Mouse (Mus musculus) liver, embryonic 13.5 days (tissue): ENCODE measurements at regions not wholly inside any gene's neighbourhood (a gene's known extent, or its start where the extent isn't known, plus 50 kb on each side); places are given as distances from the start of the nearest gene placed in this dataset.

Experiments used
- ATAC-seq: fragments of 200-750 bp; cut with Nextera tagmentation; 2 replicates; pipeline ENCODE4 v1.8.0; 2017; ENCODE audit warnings: low read depth, mild to moderate bottlenecking, moderate number of reproducible peaks, moderate library complexity
- DNase-seq: peaks from one replicate; pipeline ENCODE4 v3.0.0; 2022
- H3K27ac ChIP-seq: fragments of 300-500 bp; sonication (generic); 2 replicates; pipeline ENCODE4 v1.5.1; 2015; ENCODE audit warnings: moderate library complexity, mild to moderate bottlenecking, inconsistent platforms
- H3K27me3 ChIP-seq: fragments of 300-500 bp; sonication (generic); 2 replicates; pipeline ENCODE4 v1.6.1; 2015; ENCODE audit warnings: mild to moderate bottlenecking, inconsistent platforms
- H3K36me3 ChIP-seq: fragments of 300-500 bp; sonication (generic); 2 replicates; pipeline ENCODE4 v1.6.1; 2015; ENCODE audit warnings: mild to moderate bottlenecking, inconsistent platforms
- H3K4me1 ChIP-seq: fragments of 300-500 bp; sonication (generic); replicated peaks from 2 replicates; pipeline ENCODE4 v1.6.1; 2015; ENCODE audit warnings: inconsistent platforms
- H3K4me2 ChIP-seq: fragments of 300-500 bp; sonication (generic); 2 replicates; pipeline ENCODE4 v1.6.1; 2015; ENCODE audit warnings: inconsistent platforms, mild to moderate bottlenecking, moderate library complexity
- H3K4me3 ChIP-seq: fragments of 300-500 bp; sonication (generic); replicated peaks from 2 replicates; pipeline ENCODE4 v1.5.1; 2015; ENCODE audit warnings: mild to moderate bottlenecking, inconsistent platforms
- H3K9ac ChIP-seq: fragments of 300-500 bp; sonication (generic); 2 replicates; pipeline ENCODE4 v1.6.1; 2015; ENCODE audit warnings: mild to moderate bottlenecking, inconsistent platforms
- H3K9me3 ChIP-seq: fragments of 300-500 bp; sonication (generic); replicated peaks from 2 replicates; pipeline ENCODE4 v1.6.1; 2016; ENCODE audit warnings: inconsistent platforms
- WGBS: fragments of 180-500 bp; shearing (Covaris S2); methylation state at CpG from one replicate; pipeline ENCODE4 v1.1.7; 2015; ENCODE audit not compliant: insufficient replicate concordance; 5-methylcytosine and 5-hydroxymethylcytosine counted together

DNA sequence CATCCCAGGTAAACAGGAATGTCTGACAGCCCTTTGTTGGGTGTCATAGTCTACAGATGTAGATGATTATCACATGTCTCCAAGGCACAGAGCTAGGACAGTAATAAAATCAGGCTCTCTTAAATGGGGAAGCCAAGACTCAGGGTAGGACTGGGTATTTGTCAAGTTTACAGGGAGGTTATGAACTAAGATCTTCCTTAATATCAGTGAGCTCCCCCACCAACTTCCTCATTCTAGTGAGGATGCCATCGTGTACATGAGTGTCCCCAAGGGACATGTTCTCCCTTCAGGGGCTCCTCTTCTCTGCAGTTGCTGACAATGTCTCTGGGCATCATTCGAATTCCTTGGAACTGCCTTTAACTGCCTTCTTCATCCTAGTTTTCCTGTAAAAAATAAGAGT is 301.7 kb downstream of the H2al1j start:
- DNase-seq: no peak
- Histone ChIP-seq H3K9me3 (no peaks in the 10 kb centered on the region), H3K4me3 (no peak overlapping the region), H3K36me3 (no peaks in the 10 kb centered on the region), H3K9ac (no peak overlapping the region), H3K4me2 (no peak overlapping the region), H3K4me1 (peaks cover 6% of the 10 kb centered on the region; the same call in 1 of the 2 replicates), H3K27ac (no peak overlapping the region), H3K27me3 (no peaks in the 10 kb centered on the region)
- ATAC-seq: no peak
- 38% methylated on average over 2 of the region's 2 CpGs for WGBS

- Histone ChIP-seq H3K36me3 (no peaks in the 10 kb centered on the region), H3K9me3 (no peaks in the 10 kb centered on the region), H3K4me3 (no peak overlapping the region), H3K4me2 (no peak overlapping the region), H3K4me1 (peaks cover 6% of the 10 kb centered on the region; the same call in 1 of the 2 replicates), H3K27ac (no peak overlapping the region), H3K27me3 (no peaks in the 10 kb centered on the region), H3K9ac (no peak overlapping the region)
- DNase-seq (no peak), ATAC-seq (no peak)
- 6% methylated on average over 1 of the region's 1 CpGs for WGBS
Observed at GRCm38 (mm10) chrX:11629906-11630305, 302.3 kb downstream of the H2al1j start.

DNA sequence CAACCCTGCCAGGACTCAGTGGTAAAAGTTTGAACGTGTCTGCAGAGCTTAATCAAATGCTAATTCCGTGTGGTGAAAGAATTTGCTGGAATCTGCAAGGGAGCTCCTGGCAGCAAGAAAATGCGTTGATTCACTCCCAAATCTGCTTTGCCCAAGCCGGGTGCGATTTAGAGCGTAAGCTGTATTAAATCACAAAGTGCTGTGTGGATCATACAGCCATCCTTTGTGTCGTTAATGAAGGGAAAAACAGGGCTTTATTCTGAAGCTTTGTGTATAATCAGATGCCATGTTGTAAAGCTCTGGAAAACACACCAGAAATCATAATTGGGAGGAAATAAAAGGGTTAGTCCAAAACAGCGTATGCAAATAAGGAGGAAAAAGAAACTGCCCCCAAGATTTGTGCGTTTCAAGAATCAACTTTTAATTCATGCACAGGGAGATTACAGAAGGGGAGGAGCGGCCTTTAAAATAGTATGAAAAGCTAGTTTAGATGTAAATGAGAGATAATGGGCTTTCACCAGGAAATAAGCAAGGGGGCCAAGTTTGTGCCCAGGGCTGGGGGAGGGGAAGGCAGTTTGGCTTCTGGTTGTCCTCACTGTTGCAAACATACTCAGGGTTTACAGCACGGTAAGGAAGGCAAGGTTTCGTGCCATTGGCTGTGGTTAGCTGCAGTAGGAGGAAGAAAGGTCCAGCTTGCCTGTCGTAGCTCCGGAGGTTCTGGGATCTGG is 303.7 kb downstream of the H2al1j start:
- H3K27me3 ChIP-seq: no peaks in the 10 kb centered on the region
- WGBS: 19% methylated on average over 14 of the region's 14 CpGs
- no peak for DNase-seq
- peaks cover 6% of the 10 kb centered on the region; the same call in 1 of the 2 replicates for H3K4me1 ChIP-seq
- no peaks in the 10 kb centered on the region for H3K9me3 ChIP-seq
- H3K4me2 ChIP-seq: peak overlapping the region; percentile 34; the same call in 1 of the 2 replicates
- H3K27ac ChIP-seq: no peak overlapping the region
- H3K9ac ChIP-seq: no peak overlapping the region
- ATAC-seq: no peak
- no peaks in the 10 kb centered on the region for H3K36me3 ChIP-seq
- 0 out of 2 replicates have a peak overlapping the region, but pooled peaks have one; percentile 3 for H3K4me3 ChIP-seq

GRCm38 (mm10) chrX:11632011-11632410 is 304.4 kb downstream of the H2al1j start:
- 13% methylated on average over 14 of the region's 14 CpGs for WGBS
- Histone ChIP-seq H3K4me3 (0 out of 2 replicates have a peak overlapping the region, but pooled peaks have one; percentile 3), H3K9me3 (no peaks in the 10 kb centered on the region), H3K36me3 (no peaks in the 10 kb centered on the region), H3K27me3 (no peaks in the 10 kb centered on the region), H3K27ac (no peak overlapping the region), H3K4me1 (peaks cover 6% of the 10 kb centered on the region; the same call in 1 of the 2 replicates), H3K9ac (no peak overlapping the region), H3K4me2 (peak overlapping the region; percentile 34; the same call in 1 of the 2 replicates)
- ATAC-seq (no peak), DNase-seq (no peak)

DNA sequence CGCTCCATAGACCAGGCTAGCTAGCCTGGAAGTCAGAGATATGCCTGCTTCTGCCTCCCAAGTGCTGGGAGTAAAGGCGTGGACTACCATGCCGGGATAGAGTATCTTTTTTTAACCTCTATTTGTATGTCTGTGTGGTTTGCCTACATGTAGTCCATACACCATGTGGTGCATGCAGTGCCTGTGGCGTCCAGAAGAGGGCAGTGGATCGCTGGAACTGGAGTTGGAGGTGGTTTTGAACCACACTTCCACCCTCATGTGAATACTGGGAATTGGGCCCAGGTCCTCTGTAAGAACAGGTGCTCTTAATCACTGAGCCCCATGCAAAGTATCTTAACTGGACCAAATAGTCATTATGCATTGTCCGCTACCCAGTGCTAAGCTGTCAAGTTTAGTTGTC is 306.2 kb downstream of the H2al1j start:
- no peak overlapping the region for H3K9ac ChIP-seq
- no peak overlapping the region for H3K4me2 ChIP-seq
- WGBS: 42% methylated on average over 6 of the region's 6 CpGs
- peaks cover 6% of the 10 kb centered on the region; the same call in 1 of the 2 replicates for H3K4me1 ChIP-seq
- no peak overlapping the region for H3K4me3 ChIP-seq
- H3K9me3 ChIP-seq: no peaks in the 10 kb centered on the region
- no peak overlapping the region for H3K27ac ChIP-seq
- no peak for ATAC-seq
- no peaks in the 10 kb centered on the region for H3K36me3 ChIP-seq
- DNase-seq: peak; percentile 9
- H3K27me3 ChIP-seq: no peaks in the 10 kb centered on the region

DNA sequence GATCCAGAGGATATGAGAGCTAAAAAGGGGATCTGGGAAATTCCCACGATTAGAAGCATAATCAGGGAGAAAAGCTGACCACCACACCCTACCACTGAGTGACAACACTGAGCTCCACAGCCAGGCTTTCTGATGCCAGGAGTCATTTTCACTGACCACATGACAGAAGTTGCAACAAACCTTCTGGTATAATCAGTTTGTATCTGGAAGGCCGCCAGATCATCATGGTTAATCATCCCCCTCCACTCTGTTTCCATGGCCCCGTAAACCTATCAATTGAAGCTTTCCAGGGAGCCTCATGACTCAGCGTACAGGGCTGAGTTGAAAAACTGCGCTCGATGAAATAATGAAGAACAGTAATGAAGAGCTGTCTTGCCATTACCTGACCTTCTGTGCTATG is 316.9 kb downstream of the H2al1j start:
- H3K4me2 ChIP-seq: no peak overlapping the region
- H3K36me3 ChIP-seq: no peaks in the 10 kb centered on the region
- DNase-seq (no peak), ATAC-seq (no peak)
- no peaks in the 10 kb centered on the region for H3K9me3 ChIP-seq
- H3K27ac ChIP-seq: no peak overlapping the region
- no peak overlapping the region for H3K4me3 ChIP-seq
- no peaks in the 10 kb centered on the region for H3K4me1 ChIP-seq
- no peaks in the 10 kb centered on the region for H3K27me3 ChIP-seq
- no peak overlapping the region for H3K9ac ChIP-seq
- 56% methylated on average over 6 of the region's 6 CpGs for WGBS

GRCm38 (mm10) chrX:11646681-11647526 is 319.3 kb downstream of the H2al1j start:
- Histone ChIP-seq H3K27ac (no peak overlapping the region), H3K9ac (no peak overlapping the region), H3K36me3 (no peaks in the 10 kb centered on the region), H3K4me1 (no peaks in the 10 kb centered on the region), H3K9me3 (no peaks in the 10 kb centered on the region), H3K4me2 (no peak overlapping the region), H3K27me3 (no peaks in the 10 kb centered on the region), H3K4me3 (no peak overlapping the region)
- ATAC-seq (no peak), DNase-seq (no peak)
- WGBS: 61% methylated on average over 7 of the region's 7 CpGs

DNA sequence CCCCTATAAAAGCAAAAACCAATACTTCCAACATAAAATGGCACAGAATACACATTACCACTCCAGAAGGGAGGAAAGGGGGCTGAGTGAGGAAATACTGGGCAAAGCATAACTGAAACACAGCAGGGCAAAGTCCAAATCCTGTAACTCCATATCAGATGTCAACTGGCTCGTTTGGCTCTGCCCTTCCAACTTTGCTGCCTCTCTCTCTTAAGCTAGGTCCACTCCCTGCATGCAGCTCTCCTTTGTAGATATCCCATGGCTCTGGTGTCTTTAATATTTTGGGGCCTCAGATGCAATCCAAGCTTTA is 319.9 kb downstream of the H2al1j start:
- WGBS: 35% methylated on average over 1 of the region's 1 CpGs
- Histone ChIP-seq H3K27ac (no peak overlapping the region), H3K36me3 (no peaks in the 10 kb centered on the region)

DNA sequence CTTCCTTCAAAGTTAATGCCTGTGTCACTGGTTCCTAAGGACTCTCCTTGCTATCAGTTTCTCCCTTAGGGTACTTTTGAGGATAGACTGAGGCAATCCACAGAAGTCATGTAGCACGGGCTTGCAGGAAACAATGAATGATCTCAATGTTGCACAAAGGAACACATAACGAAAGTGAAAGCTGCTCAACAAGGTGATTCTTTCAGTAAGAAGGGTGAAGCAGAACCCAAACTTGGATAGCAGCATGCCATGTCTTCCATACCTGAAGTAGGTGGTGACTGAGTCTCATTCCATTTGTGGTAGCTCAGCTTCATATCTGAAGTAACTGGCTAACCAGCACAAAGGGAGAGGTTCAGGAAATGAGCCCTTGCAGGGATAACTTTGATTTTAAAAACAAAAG is 325.7 kb downstream of the H2al1j start:
- H3K4me3 ChIP-seq: no peak overlapping the region
- DNase-seq: no peak
- no peak overlapping the region for H3K4me2 ChIP-seq
- H3K27ac ChIP-seq: no peak overlapping the region
- 56% methylated on average over 2 of the region's 2 CpGs for WGBS
- H3K4me1 ChIP-seq: no peaks in the 10 kb centered on the region
- ATAC-seq: no peak
- H3K9me3 ChIP-seq: no peaks in the 10 kb centered on the region
- no peaks in the 10 kb centered on the region for H3K36me3 ChIP-seq
- no peak overlapping the region for H3K9ac ChIP-seq
- H3K27me3 ChIP-seq: no peaks in the 10 kb centered on the region

More for the DNA sequence above, 319.9 kb downstream of the H2al1j start:
- no peak for DNase-seq
- Histone ChIP-seq H3K4me3 (no peak overlapping the region), H3K9me3 (no peaks in the 10 kb centered on the region), H3K4me1 (no peaks in the 10 kb centered on the region), H3K9ac (no peak overlapping the region), H3K27me3 (no peaks in the 10 kb centered on the region), H3K4me2 (no peak overlapping the region)
- ATAC-seq: no peak

DNA sequence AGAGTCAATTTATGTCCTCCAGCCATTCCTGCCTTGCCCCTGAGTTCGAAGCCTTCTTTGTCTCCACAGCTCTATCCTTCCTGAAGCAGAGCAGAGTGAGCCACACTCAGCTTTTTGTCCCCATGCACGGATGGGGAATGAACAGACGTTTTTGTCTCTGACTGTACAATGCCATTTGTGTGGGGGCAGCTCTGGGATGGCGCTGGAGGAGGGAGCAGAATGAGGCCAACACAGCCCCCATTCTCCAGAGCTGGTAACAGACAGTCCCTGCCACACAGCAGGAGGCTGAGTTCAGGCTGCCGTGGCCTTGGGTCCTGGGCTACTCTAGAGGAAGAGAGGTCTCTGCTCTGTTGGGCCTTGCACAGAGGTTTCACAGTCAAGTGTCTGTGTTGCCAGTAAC is 327.4 kb downstream of the H2al1j start:
- Histone ChIP-seq H3K27me3 (no peaks in the 10 kb centered on the region), H3K9me3 (no peaks in the 10 kb centered on the region), H3K4me3 (no peak overlapping the region), H3K27ac (no peak overlapping the region), H3K4me2 (no peak overlapping the region), H3K4me1 (no peaks in the 10 kb centered on the region), H3K36me3 (no peaks in the 10 kb centered on the region), H3K9ac (no peak overlapping the region)
- no peak for DNase-seq
- 60% methylated on average over 5 of the region's 5 CpGs for WGBS
- no peak for ATAC-seq

- Histone ChIP-seq H3K4me2 (no peak overlapping the region), H3K4me3 (no peak overlapping the region), H3K4me1 (no peaks in the 10 kb centered on the region), H3K9me3 (no peaks in the 10 kb centered on the region), H3K27ac (no peak overlapping the region), H3K36me3 (no peaks in the 10 kb centered on the region), H3K9ac (no peak overlapping the region), H3K27me3 (no peaks in the 10 kb centered on the region)
- 61% methylated on average over 6 of the region's 6 CpGs for WGBS
- ATAC-seq (no peak), DNase-seq (no peak)
Observed at GRCm38 (mm10) chrX:11655466-11655865, 327.8 kb downstream of the H2al1j start.
